Mouse (Mus musculus) heart, postnatal 10 days (tissue): ENCODE results near the gene Rgs2. TPM values are rescaled to one million over a fixed set of nuclear protein-coding genes. Genes with fewer than 3 reads are reported as not detected.
A peak's percentile ranks its signal among the peaks of the same experiment; 100 is the strongest.

Experiments
- DNase-seq, 2 experiments: peaks; one replicate each; pipeline ENCODE4 v3.0.0; 2021
- intact Hi-C: fragments of 180-260 bp; cut with DNase I; formaldehyde crosslinking; loops from one replicate; pipeline ENCODE4 v1.15.1; 2025
- total RNA-seq, 2 experiments: library from RNA; stranded (reverse); gene quantifications; 2 replicates each; pipeline ENCODE4 v1.2.3; 2021

The Rgs2 gene
- total RNA-seq, 2 experiments from 2014 or later: 69.1 to 70.8 TPM

DNA sequence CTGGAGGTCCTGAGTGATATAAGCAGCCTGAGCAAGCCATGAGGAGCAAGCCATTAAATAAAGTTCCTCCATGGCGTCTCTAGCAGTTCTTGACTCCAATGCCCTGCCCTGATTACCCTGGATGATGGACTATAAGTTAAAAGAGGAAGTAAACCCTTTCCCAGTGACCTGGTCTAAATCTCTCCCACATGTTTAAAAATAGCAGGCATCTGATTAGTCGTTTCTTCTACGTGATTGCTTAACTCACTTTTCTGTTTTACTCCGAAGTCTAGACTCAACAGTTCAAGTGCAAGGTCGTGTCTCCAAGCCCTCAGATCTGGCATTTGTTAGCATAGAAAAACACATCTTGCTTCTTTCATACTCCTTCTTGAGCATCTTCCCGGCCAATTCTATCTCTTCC, 15.2 kb downstream of the Rgs2 start:
- intact Hi-C loops: no loop called here
- no peak for DNase-seq

GRCm38 (mm10) chr1:143984988-143985625, 18.9 kb downstream of the Rgs2 start:
- no peak for DNase-seq
- intact Hi-C loops: no loop called here

DNA sequence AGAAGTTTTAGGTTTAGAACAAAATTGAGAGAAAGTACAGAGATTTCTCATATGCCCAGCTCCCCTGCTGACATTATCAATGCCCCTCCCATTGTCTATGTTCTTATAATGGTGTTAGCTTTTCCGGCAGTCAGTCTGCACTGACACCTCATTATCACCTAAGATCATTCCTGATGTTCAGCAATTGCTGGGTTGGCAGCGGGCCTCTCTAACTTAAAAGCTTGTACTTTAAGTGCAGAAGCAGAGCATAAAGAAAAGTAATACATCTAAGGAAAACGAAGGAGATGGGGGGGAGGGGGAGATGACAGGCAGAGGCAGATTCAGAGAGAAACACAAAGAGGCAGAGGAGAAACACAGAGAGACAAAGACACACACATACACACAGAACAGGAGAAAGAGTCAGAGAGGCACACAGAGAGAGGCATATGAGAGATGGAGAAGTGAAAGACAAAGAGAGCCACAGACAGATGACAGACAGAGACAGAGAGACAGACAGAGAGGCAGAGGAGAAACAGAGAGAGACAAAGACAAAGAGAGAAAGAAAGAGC, 21.1 kb downstream of the Rgs2 start:
- no peak for DNase-seq
- intact Hi-C loops: no loop called here

DNA sequence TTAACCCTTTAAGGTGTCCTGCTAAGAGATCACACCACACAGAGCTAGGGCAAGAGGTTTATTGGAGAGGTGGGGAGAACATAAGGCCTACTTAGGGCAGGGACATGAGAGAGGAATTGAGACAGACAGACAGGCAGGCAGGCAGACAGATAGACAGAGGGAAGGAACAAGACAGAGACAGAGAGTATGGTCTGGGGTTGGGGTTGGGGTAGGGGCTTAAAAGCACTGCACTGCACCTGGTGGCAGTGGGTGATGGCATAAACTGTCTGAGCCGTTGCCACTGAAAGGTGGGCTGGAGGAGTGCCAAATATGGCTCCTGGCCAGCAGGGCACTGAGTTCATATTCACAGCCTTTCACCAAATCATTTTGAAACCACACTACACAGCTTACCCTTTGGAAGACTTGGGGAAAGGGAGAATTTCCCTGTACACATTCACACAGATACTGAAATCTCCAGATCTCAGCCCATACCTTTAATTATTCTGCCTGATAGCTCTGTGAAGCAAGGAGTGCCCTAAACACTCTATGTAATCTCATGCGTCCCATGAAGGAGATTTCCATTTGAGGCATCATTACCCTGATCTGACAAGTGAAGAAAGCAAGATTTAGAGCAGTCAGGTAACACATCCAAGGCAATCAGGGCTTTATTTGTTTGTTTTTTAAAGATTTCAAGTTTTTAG, 21.7 kb downstream of the Rgs2 start:
- no peak for DNase-seq
- intact Hi-C loops: no loop called here

- peak; percentile 22 to 50 for DNase-seq
- intact Hi-C loops: no loop called here
These were observed 23.1 kb downstream of the Rgs2 start for GRCm38 (mm10) chr1:143980811-143981210.

GRCm38 (mm10) chr1:143974637-143975036, 29.3 kb downstream of the Rgs2 start:
- DNase-seq: no peak
- intact Hi-C loops: no loop called here

- intact Hi-C loops: no loop called here
These were observed 41.7 kb downstream of the Rgs2 start for GRCm38 (mm10) chr1:143962301-143962700.

GRCm38 (mm10) chr1:143960340-143960739, 43.6 kb downstream of the Rgs2 start:
- intact Hi-C loops: no loop called here
- no peak for DNase-seq

More at GRCm38 (mm10) chr1:143962301-143962700, 41.7 kb downstream of the Rgs2 start:
- no peak for DNase-seq

- DNase-seq: no peak
- intact Hi-C loops: no loop called here
These were observed 47.9 kb downstream of the Rgs2 start for GRCm38 (mm10) chr1:143956090-143956489.

- intact Hi-C loops: no loop called here
- no peak for DNase-seq
These were observed 51.1 kb downstream of the Rgs2 start for GRCm38 (mm10) chr1:143952841-143953240.

Other genes starting within 250 kb of the Rgs2 start
- 10 to 100 TPM; 11.1 to 12.8 TPM for gene Trove2, start 227.1 kb downstream of the Rgs2 start, total RNA-seq
- gene Uchl5, start 226.9 kb downstream of the Rgs2 start, total RNA-seq: 10 to 100 TPM; 19.3 to 20.1 TPM
- not detected for gene Rgs13, start 173.2 kb upstream of the Rgs2 start, total RNA-seq
- not detected for gene Rgs1, start 245.1 kb upstream of the Rgs2 start, total RNA-seq